Mouse (Mus musculus) ES-Bruce4 (cell line): ENCODE results near the gene Ovca2. TPM values are rescaled to one million over a fixed set of nuclear protein-coding genes. Genes with fewer than 3 reads are reported as not detected.

Experiments
- H3K27ac ChIP-seq: 2 replicates; pipeline ENCODE4 v1.5.1; 2012; ENCODE audit warnings: low read length, inconsistent platforms; ENCODE audit not compliant: insufficient read depth
- H3K27me3 ChIP-seq: 2 replicates; pipeline ENCODE4 v1.6.1; 2012; ENCODE audit warnings: mild to moderate bottlenecking, low read length, inconsistent platforms; ENCODE audit not compliant: control insufficient read depth, poor library complexity, insufficient read depth, severe bottlenecking
- H3K36me3 ChIP-seq: 2 replicates; pipeline ENCODE4 v1.6.1; 2012; ENCODE audit warnings: inconsistent platforms, mild to moderate bottlenecking, low read length, moderate library complexity; ENCODE audit not compliant: control insufficient read depth, poor library complexity, insufficient read depth, severe bottlenecking
- H3K4me1 ChIP-seq: one replicate; pipeline ENCODE4 v1.8.1; 2011; ENCODE audit warnings: low read length; ENCODE audit not compliant: control insufficient read depth, insufficient read depth
- H3K4me3 ChIP-seq: 2 replicates; pipeline ENCODE4 v1.5.1; 2011; ENCODE audit warnings: low read depth, mild to moderate bottlenecking, low read length
- H3K9ac ChIP-seq: 2 replicates; pipeline ENCODE4 v1.6.1; 2012; ENCODE audit warnings: low read depth, mild to moderate bottlenecking, inconsistent platforms; ENCODE audit not compliant: poor library complexity, severe bottlenecking
- H3K9me3 ChIP-seq: replicated peaks from 2 replicates; pipeline ENCODE4 v1.6.1; 2012; ENCODE audit warnings: mild to moderate bottlenecking, low read length, inconsistent platforms; ENCODE audit not compliant: control insufficient read depth, poor library complexity, insufficient read depth, severe bottlenecking
- CTCF ChIP-seq: IDR thresholded peaks from one replicate; pipeline ENCODE4 v1.8.1; 2011; ENCODE audit warnings: low read depth, low read length
- EP300 ChIP-seq: IDR thresholded peaks from 2 replicates; pipeline ENCODE4 v1.6.1; 2011; ENCODE audit warnings: low read depth, low read length; ENCODE audit not compliant: insufficient read depth
- POLR2A ChIP-seq: IDR thresholded peaks from one replicate; pipeline ENCODE4 v1.8.1; 2011; ENCODE audit warnings: low read length; ENCODE audit not compliant: insufficient read depth
- polyA plus RNA-seq: library from polyadenylated mRNA; stranded (reverse); fragments of >200 nt; gene quantifications from 2 replicates; pipeline ENCODE4 v1.2.4, GENCODE M21; 2011; ENCODE audit warnings: low read depth; ENCODE audit not compliant: missing spikeins, insufficient read depth, insufficient read length

The Ovca2 gene
- polyA plus RNA-seq, 1 experiment = 13.1 TPM

DNA sequence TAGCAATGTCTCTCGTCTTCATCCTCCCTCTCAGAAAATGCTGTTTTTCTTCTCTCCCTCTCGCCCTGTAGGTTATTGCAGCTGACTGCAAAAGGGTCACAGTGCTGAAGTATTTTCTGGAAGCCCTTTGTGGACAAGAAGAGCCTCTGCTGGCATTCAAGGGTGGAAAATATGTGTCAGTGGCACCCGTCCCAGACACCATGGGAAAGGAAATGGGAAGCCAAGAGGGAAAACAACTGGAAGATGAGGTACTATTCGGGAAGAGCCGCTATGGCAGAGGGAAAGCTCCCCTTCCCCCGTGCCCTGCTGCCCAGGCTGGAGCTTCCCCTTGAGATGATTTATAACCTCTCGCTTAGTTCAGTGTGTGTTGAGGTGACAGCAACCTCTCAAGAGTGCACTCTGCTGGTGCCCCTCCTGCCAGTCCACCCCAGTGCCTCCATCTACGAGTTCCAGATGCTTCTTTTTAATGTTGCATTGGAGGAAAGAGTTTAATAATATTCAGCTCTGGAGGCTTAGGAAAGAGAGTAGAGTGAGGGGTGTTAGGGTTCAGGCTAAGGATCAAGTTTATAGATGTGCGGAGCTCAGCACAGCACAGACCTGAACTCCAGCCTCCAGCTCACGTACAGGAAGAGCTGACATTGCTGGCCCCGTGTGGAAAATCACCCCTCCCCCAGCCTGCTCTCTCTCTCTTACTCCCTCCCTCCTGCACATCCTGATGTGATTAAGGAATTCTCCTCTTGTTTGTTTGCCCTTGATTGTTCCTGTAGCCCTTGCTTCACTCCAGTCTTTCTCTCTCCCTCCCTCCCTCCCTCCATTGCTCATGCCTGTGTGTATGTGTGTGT, 39.3 kb downstream of the Ovca2 start:
- Histone ChIP-seq H3K9me3 (no peaks in the 10 kb centered on the region), H3K36me3 (no peaks in the 10 kb centered on the region), H3K27ac (no peak overlapping the region), H3K4me1 (no peaks in the 10 kb centered on the region), H3K9ac (no peak overlapping the region), H3K27me3 (no peaks in the 10 kb centered on the region), H3K4me3 (no peak overlapping the region)
- no peak for TF ChIP-seq CTCF
- TF ChIP-seq POLR2A = no peak
- no peak for TF ChIP-seq EP300

DNA sequence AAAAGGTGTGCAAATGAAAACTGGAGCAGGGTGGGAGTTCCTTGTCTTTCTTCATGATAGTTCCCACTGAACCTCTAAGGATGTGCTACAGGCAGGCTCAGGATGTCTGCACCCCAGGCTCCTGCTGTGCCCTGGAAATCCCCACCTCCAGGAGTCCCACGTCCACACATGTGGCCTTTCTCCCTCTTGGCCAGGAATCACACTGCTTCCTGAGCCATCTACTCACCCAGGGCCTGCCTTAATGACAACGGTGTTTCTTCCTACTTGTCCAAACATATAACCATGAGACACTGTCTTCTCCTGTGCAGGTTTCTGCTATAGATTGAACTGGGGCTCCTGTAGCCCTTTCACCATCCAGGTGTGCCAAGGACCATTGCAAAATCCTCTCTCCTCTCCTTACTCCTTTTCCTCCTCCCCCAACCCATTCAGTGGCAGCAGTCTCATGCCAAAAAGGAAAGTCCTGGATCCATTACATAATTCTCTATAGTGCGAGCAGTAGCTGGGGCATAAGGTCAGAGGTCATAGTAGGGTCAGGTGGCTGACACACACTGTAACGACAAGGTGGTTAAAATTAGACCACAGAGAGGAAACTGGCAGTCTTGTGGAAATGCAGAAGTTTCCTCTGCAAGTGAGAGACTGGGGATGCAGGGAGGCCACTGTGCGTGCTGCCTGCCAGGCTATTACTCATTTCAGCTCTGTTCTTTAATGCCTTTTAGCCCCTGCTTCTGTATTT, 41.8 kb downstream of the Ovca2 start:
- no peaks in the 10 kb centered on the region for H3K4me1 ChIP-seq
- H3K27ac ChIP-seq = no peak overlapping the region
- H3K9ac ChIP-seq = no peak overlapping the region
- no peak for TF ChIP-seq POLR2A
- TF ChIP-seq CTCF = no peak
- no peak for TF ChIP-seq EP300
- H3K4me3 ChIP-seq = no peak overlapping the region
- no peaks in the 10 kb centered on the region for H3K27me3 ChIP-seq
- no peaks in the 10 kb centered on the region for H3K9me3 ChIP-seq
- H3K36me3 ChIP-seq = no peaks in the 10 kb centered on the region

- no peak overlapping the region for H3K4me3 ChIP-seq
- TF ChIP-seq EP300 (no peak), CTCF (no peak), POLR2A (no peak)
- H3K27ac ChIP-seq = no peak overlapping the region
- no peaks in the 10 kb centered on the region for H3K4me1 ChIP-seq
- no peaks in the 10 kb centered on the region for H3K9me3 ChIP-seq
- H3K27me3 ChIP-seq = no peaks in the 10 kb centered on the region
- H3K9ac ChIP-seq = no peak overlapping the region
- H3K36me3 ChIP-seq = no peaks in the 10 kb centered on the region
These were observed 43.3 kb downstream of the Ovca2 start for GRCm38 (mm10) chr11:75135358-75135757.

GRCm38 (mm10) chr11:75134485-75135068, 44.1 kb downstream of the Ovca2 start:
- Histone ChIP-seq H3K4me3 (no peak overlapping the region), H3K4me1 (no peaks in the 10 kb centered on the region), H3K27me3 (no peaks in the 10 kb centered on the region), H3K9me3 (no peaks in the 10 kb centered on the region), H3K27ac (no peak overlapping the region), H3K9ac (no peak overlapping the region), H3K36me3 (no peaks in the 10 kb centered on the region)
- TF ChIP-seq POLR2A (no peak), EP300 (no peak), CTCF (no peak)

GRCm38 (mm10) chr11:75133951-75134350, 44.7 kb downstream of the Ovca2 start:
- H3K36me3 ChIP-seq = no peaks in the 10 kb centered on the region
- no peaks in the 10 kb centered on the region for H3K9me3 ChIP-seq
- no peak for TF ChIP-seq CTCF
- no peak for TF ChIP-seq EP300
- TF ChIP-seq POLR2A = no peak
- H3K27ac ChIP-seq = no peak overlapping the region
- H3K9ac ChIP-seq = no peak overlapping the region
- no peaks in the 10 kb centered on the region for H3K4me1 ChIP-seq
- no peak overlapping the region for H3K4me3 ChIP-seq
- H3K27me3 ChIP-seq = no peaks in the 10 kb centered on the region
